Mouse (Mus musculus): ENCODE measurements around the gene Hist2h2aa2.
A peak's percentile ranks its signal among the peaks of the same experiment; 100 is the strongest.
"Not testable (repeated sequence)": the region's sequence is repeated elsewhere in the genome, so short reads cannot be mapped to it uniquely, and the experiment has no call there.

Hist2h2aa2 gene

GRCm38 (mm10) chr3:96261623-96262022 lies 21.5 kb upstream of the Hist2h2aa2 start:
- no peak for DNase-seq (ENCODE audit: low spot score)

DNA sequence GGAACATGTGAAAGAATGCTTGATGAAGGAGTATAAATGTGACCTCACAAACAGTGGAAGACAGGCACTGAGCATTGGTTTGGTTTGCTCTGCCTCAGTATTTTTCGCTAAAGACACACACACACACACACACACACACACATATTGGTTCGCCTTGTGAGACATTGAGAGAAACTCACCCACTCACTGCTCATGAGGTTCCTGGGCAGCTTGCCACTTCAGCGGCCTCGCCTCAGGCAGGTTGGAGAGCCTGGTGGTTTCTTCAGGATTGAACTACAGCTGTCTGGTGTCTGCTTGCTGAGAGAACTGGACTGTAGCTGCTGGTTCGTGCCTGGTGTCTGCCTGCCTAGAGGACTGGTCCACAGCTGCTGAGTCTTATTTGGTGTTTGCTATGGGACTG lies 20.1 kb upstream of the Hist2h2aa2 start:
- no peak for DNase-seq (ENCODE audit: low spot score)

- DNase-seq (ENCODE audit: low spot score) = no peak
Measured at GRCm38 (mm10) chr3:96257190-96257589, 17.1 kb upstream of the Hist2h2aa2 start.

- DNase-seq (ENCODE audit: low spot score) = no peak
Measured at GRCm38 (mm10) chr3:96255926-96256593, 16.0 kb upstream of the Hist2h2aa2 start.

GRCm38 (mm10) chr3:96254683-96255355 lies 14.7 kb upstream of the Hist2h2aa2 start:
- peak; percentile 80 for DNase-seq (ENCODE audit: low spot score)

DNA sequence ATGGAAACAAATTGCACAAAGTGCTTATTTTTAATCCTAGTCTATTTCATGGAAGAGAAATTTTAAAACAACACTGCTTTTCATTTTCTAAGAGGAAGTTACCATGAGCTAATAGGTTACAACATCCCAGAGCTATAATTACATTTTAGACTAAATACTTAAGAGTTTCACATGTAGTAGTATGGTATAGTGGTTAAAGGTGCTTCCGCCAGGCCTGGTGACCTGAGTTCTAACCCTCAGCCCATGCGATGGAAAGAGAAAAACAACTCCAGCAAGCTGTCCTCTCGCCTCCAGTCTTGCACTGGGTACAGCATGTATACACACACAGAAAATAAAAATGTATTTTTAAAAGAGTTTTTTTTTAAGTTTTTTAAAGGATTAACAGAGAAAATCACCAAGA lies 11.7 kb upstream of the Hist2h2aa2 start:
- DNase-seq (ENCODE audit: low spot score) = no peak

DNA sequence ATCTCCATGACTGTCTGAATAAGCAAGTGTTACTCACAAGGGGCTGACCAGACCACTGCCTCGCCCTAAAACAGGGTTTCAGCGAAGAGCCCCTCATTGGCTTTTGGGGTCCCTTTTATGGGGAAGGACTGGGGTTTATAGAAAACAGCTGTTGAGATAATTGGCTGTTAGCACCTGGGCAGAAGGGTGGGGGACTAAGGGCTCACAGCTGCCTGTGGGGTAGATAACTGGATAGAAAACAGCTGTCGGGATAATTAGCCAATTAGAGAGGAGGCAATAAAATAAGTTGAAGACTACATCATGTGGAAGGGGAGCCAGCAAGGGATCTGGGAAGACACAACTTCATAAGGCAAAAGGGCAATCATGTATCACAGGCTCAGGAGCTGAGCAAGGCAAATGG lies 10.8 kb upstream of the Hist2h2aa2 start:
- DNase-seq (ENCODE audit: low spot score) = no peak

DNA sequence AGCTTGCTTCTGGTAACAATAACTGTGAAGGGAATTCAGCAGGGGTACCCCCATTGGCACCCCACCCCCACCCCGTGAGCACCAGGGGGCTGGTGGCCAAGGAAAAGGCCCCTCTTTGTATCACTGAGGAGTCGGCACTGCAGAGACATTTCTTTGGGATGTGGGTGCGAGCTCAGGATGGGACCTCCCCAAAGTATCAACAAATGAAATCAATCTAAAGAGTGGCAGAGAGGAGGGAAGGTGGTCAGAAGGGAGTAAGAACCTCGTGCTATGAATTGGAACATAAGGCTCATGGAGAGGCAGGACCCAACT lies 8.9 kb upstream of the Hist2h2aa2 start:
- DNase-seq (ENCODE audit: low spot score) = no peak

DNA sequence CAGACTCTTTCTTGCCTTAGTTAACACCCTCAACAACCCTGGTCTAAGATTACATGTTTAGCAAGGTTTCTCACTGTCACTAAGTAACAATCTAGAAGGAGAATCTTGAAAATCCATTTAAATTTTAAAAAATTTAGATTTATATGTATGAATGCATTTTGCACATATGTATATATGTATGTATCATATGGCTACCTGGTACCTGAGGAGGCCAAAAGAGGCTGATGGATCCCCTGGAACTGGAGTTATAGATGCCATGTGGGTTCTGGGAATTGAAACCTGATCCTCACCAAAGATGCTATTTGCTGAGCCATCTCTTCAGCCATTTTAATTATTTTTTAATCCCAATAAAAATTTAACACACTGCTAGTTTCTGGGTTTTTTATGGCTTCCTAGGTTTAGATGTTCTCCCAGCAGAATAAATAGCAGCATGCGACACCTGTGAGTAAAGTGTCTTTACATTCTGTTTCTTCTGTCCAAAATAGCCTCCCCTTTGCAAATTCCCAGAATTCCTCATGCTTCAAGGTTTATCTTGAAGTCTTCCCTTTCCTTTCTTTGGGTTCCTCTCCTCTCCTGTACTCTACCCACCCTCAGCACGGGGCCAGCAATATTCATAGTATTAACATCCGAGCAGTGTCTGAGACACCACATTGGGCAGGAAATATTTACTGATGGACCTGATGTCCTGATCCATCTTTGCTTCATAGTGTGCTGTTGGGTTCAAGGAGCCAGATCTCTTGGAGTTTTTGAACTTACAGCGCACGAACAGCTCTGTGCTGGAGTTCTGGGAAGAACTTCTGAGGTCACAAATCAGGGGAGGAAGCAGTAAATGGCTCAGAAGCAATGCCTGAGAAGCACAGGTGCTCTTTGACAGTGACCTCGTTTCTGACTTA lies 8.3 kb upstream of the Hist2h2aa2 start:
- DNase-seq (ENCODE audit: low spot score) = peak; percentile 44

DNA sequence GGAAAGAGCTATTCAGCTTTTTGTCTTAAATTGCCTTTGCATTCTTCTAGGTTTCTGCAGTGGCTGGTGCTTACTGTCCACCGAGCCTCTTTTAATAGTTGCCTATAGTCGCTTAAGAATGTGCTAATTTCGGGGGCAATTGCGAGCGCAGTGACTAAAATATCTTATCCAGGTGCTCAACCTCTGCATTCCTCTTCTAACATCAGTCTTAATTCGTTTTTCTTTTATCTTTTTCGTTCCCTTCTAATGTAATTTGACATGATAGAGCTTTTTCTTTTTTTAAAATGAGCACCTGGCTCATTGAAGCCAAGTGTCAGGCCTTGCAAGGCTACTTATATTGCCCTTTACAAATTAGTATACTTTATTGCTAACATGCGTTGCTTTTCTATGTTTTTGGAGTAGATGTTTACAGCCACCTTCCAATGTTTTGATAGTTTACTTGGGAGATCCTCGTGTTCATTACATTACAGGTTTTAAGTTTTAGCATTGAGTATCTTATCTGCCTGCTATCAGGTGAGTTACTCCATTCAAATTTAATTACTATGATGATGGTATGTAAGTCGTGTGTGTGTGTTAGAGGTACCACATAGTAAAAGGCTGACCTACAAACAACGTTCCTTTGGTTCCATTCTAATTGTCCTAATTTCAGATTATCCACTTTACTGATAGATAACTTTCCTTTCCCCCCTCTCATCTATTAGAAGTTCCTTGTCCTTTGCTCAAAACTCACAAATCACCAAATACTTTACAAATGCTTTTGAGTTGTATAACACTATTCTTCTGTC lies 7.5 kb upstream of the Hist2h2aa2 start:
- peak; percentile 31 for DNase-seq (ENCODE audit: low spot score)

DNA sequence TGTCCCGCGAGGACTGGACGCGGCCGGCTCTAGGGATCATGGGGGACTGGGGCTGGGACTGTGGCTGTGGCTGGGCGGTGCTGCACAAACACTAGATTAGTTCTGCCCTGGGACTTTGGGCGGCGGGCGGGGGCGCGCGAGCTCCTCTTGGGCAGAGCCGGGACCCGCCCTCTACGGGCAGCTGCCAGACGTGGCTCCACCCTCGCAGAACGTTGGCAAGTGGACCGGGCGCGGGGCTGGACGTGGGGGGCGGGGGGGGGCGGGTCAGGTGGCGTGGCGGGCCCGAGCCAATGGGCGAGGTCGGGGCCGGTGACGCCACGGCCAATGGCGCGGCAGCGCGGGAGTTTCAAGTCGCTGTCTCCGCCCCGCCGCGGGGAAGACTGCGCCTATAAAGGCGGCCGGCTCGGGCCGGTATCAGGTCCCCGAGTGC lies 6.4 kb upstream of the Hist2h2aa2 start, which contains the start of gene Hist2h3c1:
Gene Hist2h3c1 (plus strand): TSS at position 259 of the 430 bp plus-strand sequence.
- not testable (repeated sequence) for DNase-seq (ENCODE audit: low spot score)

- DNase-seq (ENCODE audit: low spot score) = not testable (repeated sequence)
Measured at GRCm38 (mm10) chr3:96246018-96246417, 5.9 kb upstream of the Hist2h2aa2 start.

- DNase-seq (ENCODE audit: low spot score) = peak; percentile 77
Measured at GRCm38 (mm10) chr3:96245003-96245886, 5.2 kb upstream of the Hist2h2aa2 start, which contains the start of gene Hist2h2aa1. Gene Hist2h2aa1 (plus strand): TSS chr3:96245497.

DNA sequence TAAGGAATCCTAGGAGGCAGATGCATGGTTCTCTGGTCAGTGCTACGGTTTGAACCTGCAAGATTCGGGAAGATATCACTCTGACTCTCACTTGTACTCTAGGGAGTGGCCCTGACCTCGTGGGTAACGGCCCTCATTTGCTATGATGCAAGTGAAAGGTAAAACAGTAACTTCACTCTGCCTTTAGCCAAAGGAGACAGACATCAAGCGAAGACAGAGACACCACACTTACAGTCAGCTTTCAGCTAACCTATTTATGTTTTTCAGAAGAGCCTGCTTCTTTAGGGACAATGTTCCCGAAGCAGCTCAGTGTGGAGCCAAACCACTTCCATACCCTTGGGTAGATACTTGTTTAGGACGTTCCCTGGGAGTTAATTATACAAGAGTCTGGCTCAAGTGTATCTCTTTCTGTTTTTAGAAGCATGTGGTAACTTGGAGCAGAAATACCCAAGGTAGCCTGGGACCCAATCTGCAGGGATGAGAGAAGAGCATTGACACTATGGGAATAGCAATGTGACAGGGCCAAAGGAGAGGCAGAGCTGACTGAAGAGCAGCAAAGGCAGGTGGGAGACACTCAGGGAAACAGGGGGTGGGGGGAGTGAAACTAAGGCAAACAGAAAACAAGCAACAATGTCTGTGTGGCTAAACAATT lies 4.0 kb upstream of the Hist2h2aa2 start:
- DNase-seq (ENCODE audit: low spot score) = no peak

DNA sequence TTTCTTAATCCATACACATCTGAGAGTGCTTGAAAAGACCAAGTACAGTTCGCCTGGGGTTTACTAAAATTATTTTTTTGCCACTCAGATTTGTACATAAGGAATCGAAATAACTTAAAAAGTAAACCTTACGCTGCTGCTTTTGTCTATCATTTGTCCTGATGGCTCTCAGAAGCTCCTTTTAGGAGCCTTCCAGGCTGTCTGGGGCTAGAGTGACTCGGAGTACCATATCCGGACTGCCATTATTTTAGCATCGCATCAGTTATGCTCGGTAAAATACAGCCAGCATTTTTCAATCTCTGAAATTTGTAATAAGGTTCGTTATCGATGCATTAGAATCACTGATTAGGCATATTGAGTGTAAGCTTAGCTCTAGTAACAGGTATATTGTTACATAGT lies 722 bp upstream of the Hist2h2aa2 start:
- no peak for DNase-seq (ENCODE audit: low spot score)

DNA sequence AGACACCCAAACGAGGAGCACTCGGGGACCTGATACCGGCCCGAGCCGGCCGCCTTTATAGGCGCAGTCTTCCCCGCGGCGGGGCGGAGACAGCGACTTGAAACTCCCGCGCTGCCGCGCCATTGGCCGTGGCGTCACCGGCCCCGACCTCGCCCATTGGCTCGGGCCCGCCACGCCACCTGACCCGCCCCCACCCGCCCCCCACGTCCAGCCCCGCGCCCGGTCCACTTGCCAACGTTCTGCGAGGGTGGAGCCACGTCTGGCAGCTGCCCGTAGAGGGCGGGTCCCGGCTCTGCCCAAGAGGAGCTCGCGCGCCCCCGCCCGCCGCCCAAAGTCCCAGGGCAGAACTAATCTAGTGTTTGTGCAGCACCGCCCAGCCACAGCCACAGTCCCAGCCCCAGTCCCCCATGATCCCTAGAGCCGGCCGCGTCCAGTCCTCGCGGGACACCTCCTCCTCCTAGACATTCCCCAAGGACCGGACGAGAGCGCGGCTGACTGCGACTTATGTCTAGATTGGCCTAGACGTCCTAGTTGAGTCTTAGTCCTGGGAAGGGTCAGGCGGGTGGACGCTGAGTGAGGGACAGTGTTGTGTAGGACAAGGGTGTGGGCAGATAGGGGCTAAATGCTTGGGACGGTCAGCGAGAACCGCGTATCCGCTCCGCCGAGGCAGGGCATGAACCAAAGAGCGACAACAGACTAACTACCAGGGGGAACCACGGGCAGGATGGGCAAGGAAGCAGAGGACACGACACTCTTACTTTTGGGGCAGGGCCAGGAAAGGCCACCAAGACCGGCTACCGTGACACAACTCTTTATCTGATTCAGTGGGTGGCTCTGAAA lies 902 bp downstream of the Hist2h2aa2 start, which contains the start of gene Hist2h3c2:
Gene Hist2h3c2 (minus strand): TSS at position 174 of the 840 bp plus-strand sequence.
- DNase-seq (ENCODE audit: low spot score) = not testable (repeated sequence)

DNA sequence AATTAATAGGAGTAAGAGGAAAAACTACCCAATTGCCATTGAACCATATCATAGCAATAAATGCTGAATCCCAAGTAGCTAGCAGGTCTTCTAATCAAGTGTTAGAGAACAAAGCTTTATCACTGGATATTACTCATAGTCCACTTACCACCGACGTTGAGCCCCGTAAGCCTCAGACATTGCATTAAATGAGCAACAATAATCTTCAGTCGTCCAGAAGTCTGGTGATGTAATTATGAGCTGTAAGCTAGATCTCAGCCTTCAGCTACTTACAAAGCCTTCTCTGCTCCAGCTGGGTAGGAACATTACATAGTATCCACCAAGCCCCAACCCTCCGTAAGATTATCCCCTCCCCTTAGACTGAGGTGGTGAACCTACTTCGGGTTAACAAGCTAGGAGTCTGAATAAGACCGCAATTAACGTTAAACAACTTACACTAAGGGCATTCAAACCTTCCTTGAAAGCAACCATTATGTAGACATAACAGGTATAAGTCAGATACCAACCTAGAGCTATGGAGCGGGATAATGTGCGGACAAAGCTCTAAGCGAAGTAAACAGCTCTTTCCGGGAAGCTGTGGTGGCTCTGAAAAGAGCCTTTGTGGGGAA lies 2.1 kb downstream of the Hist2h2aa2 start:
- DNase-seq (ENCODE audit: low spot score) = peak; percentile 72

DNA sequence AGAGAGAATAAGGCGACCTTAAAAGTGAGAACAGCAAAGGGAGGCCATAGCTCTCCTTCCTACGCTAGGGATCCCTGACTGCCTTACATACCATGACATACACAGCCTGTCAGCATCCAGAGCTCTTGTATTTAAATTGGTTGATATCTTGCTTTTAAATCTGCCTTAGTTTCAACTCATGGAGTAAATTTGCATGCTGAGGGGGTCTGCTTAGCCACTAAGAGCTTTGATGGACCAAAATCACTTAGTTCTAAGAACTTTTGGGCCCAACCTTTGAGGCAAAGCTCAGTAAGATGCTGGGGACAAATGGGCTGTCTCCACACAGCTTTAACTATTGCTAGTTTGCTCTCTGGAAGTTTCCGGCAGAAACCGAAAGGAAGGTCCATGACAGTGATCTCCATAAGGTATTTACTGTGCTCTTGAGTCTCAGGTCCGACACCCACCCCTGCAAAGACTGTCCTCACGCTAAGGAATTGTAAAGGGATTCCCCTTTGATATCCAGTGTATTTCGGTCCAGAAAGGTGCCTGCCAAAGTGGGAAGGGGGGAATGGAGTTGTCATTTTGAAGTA lies 2.7 kb downstream of the Hist2h2aa2 start:
- DNase-seq (ENCODE audit: low spot score) = peak; percentile 60
